Mouse (Mus musculus) intestine, embryonic 15.5 days (tissue): ENCODE results near the gene Bcl2l1. TPM values are rescaled to one million over a fixed set of nuclear protein-coding genes. Genes with fewer than 3 reads are reported as not detected.

ENCODE experiments used
- ATAC-seq: fragments of 200-750 bp; cut with Nextera tagmentation; 2 replicates; pipeline ENCODE4 v1.8.0; 2017; ENCODE audit warnings: moderate TSS enrichment, moderate library complexity
- H3K27ac ChIP-seq: fragments of 300-500 bp; sonication (generic); 2 replicates; pipeline ENCODE4 v1.5.1; 2015; ENCODE audit warnings: mild to moderate bottlenecking, inconsistent platforms
- H3K27me3 ChIP-seq: fragments of 300-500 bp; sonication (generic); replicated peaks from 2 replicates; pipeline ENCODE4 v1.6.1; 2015; ENCODE audit warnings: inconsistent platforms
- H3K36me3 ChIP-seq: fragments of 300-500 bp; sonication (generic); 2 replicates; pipeline ENCODE4 v1.6.1; 2015; ENCODE audit warnings: inconsistent platforms
- H3K4me1 ChIP-seq: fragments of 300-500 bp; sonication (generic); replicated peaks from 2 replicates; pipeline ENCODE4 v1.6.1; 2015; ENCODE audit warnings: inconsistent platforms
- H3K4me2 ChIP-seq: fragments of 300-500 bp; sonication (generic); replicated peaks from 2 replicates; pipeline ENCODE4 v1.6.1; 2015; ENCODE audit warnings: mild to moderate bottlenecking, inconsistent platforms
- H3K4me3 ChIP-seq: fragments of 300-500 bp; sonication (generic); replicated peaks from 2 replicates; pipeline ENCODE4 v1.5.1; 2015; ENCODE audit warnings: inconsistent platforms
- H3K9ac ChIP-seq: fragments of 300-500 bp; sonication (generic); 2 replicates; pipeline ENCODE4 v1.6.1; 2015; ENCODE audit warnings: inconsistent platforms
- H3K9me3 ChIP-seq: fragments of 300-500 bp; sonication (generic); 2 replicates; pipeline ENCODE4 v1.6.1; 2016; ENCODE audit warnings: inconsistent platforms
- WGBS: fragments of 180-500 bp; shearing (Covaris S2); methylation state at CpG from one replicate; pipeline ENCODE4 v1.1.7; 2015; 5-methylcytosine and 5-hydroxymethylcytosine counted together
- polyA plus RNA-seq: library from polyadenylated mRNA; unstranded; fragments of >200 nt; fragmentation: Nextera tagmentation; extraction: Ambion mirVana; gene quantifications from 2 replicates; pipeline ENCODE4 v1.2.1, GENCODE M21; 2015

The Bcl2l1 gene
- polyA plus RNA-seq, 1 experiment from 2014 or later = 64.0 TPM

GRCm38 (mm10) chr2:152811336-152812165 is 20.0 kb downstream of the Bcl2l1 start:
- Histone ChIP-seq H3K27me3 (no peaks in the 10 kb centered on the region), H3K9me3 (no peaks in the 10 kb centered on the region), H3K4me1 (peaks cover 28% of the 10 kb centered on the region), H3K27ac (peak overlapping the region; percentile 34), H3K9ac (no peak overlapping the region), H3K4me2 (no peak overlapping the region), H3K36me3 (no peaks in the 10 kb centered on the region), H3K4me3 (no peak overlapping the region)
- peak; percentile 86 for ATAC-seq
- WGBS = 37% methylated on average over 3 of the region's 3 CpGs

GRCm38 (mm10) chr2:152810158-152810941 is 21.2 kb downstream of the Bcl2l1 start:
- no peaks in the 10 kb centered on the region for H3K36me3 ChIP-seq
- no peak overlapping the region for H3K4me2 ChIP-seq
- H3K4me3 ChIP-seq = no peak overlapping the region
- H3K9me3 ChIP-seq = no peaks in the 10 kb centered on the region
- no peak overlapping the region for H3K9ac ChIP-seq
- H3K4me1 ChIP-seq = peaks cover 19% of the 10 kb centered on the region
- no peaks in the 10 kb centered on the region for H3K27me3 ChIP-seq
- WGBS = 68% methylated on average over 5 of the region's 5 CpGs
- H3K27ac ChIP-seq = peak overlapping the region; percentile 13; the same call in 1 of the 2 replicates
- no peak for ATAC-seq

GRCm38 (mm10) chr2:152808178-152808577 is 23.4 kb downstream of the Bcl2l1 start:
- 59% methylated on average over 3 of the region's 3 CpGs for WGBS
- Histone ChIP-seq H3K9me3 (no peaks in the 10 kb centered on the region), H3K4me3 (no peak overlapping the region), H3K9ac (no peak overlapping the region), H3K27ac (no peak overlapping the region), H3K36me3 (no peaks in the 10 kb centered on the region), H3K4me1 (peaks cover 22% of the 10 kb centered on the region), H3K27me3 (no peaks in the 10 kb centered on the region), H3K4me2 (no peak overlapping the region)
- ATAC-seq = peak; percentile 44

GRCm38 (mm10) chr2:152806037-152806436 is 25.5 kb downstream of the Bcl2l1 start:
- ATAC-seq = no peak
- no peaks in the 10 kb centered on the region for H3K36me3 ChIP-seq
- H3K9ac ChIP-seq = no peak overlapping the region
- no peak overlapping the region for H3K4me3 ChIP-seq
- H3K4me1 ChIP-seq = peaks cover 24% of the 10 kb centered on the region
- no peaks in the 10 kb centered on the region for H3K27me3 ChIP-seq
- H3K9me3 ChIP-seq = no peaks in the 10 kb centered on the region
- no peak overlapping the region for H3K4me2 ChIP-seq
- 69% methylated on average over 2 of the region's 2 CpGs for WGBS
- H3K27ac ChIP-seq = no peak overlapping the region

GRCm38 (mm10) chr2:152805111-152805490 is 26.4 kb downstream of the Bcl2l1 start:
- WGBS = 60% methylated on average over 5 of the region's 5 CpGs
- Histone ChIP-seq H3K4me1 (peaks cover 18% of the 10 kb centered on the region), H3K4me2 (no peak overlapping the region), H3K27ac (peak overlapping the region; percentile 76), H3K9me3 (no peaks in the 10 kb centered on the region), H3K9ac (no peak overlapping the region), H3K4me3 (no peak overlapping the region), H3K36me3 (no peaks in the 10 kb centered on the region), H3K27me3 (no peaks in the 10 kb centered on the region)
- no peak for ATAC-seq

GRCm38 (mm10) chr2:152804408-152805110 is 27.0 kb downstream of the Bcl2l1 start:
- Histone ChIP-seq H3K9ac (no peak overlapping the region), H3K27ac (peak overlapping the region; percentile 76), H3K27me3 (no peaks in the 10 kb centered on the region), H3K9me3 (no peaks in the 10 kb centered on the region), H3K4me1 (peaks cover 17% of the 10 kb centered on the region), H3K4me3 (no peak overlapping the region), H3K4me2 (no peak overlapping the region), H3K36me3 (no peaks in the 10 kb centered on the region)
- 4% methylated on average over 6 of the region's 6 CpGs for WGBS
- peak; percentile 79 for ATAC-seq

- H3K27me3 ChIP-seq = no peaks in the 10 kb centered on the region
- H3K4me1 ChIP-seq = peaks cover 17% of the 10 kb centered on the region
- no peak overlapping the region for H3K4me3 ChIP-seq
- no peaks in the 10 kb centered on the region for H3K9me3 ChIP-seq
- H3K27ac ChIP-seq = no peak overlapping the region
- no peak overlapping the region for H3K9ac ChIP-seq
- no peaks in the 10 kb centered on the region for H3K36me3 ChIP-seq
- WGBS = 90% methylated on average over 5 of the region's 5 CpGs
- H3K4me2 ChIP-seq = no peak overlapping the region
- no peak for ATAC-seq
Measured at GRCm38 (mm10) chr2:152803081-152803480, 28.4 kb downstream of the Bcl2l1 start.

- H3K9me3 ChIP-seq = no peaks in the 10 kb centered on the region
- ATAC-seq = no peak
- no peak overlapping the region for H3K4me2 ChIP-seq
- no peaks in the 10 kb centered on the region for H3K36me3 ChIP-seq
- no peak overlapping the region for H3K27ac ChIP-seq
- no peak overlapping the region for H3K4me3 ChIP-seq
- H3K27me3 ChIP-seq = no peaks in the 10 kb centered on the region
- 92% methylated on average over 10 of the region's 10 CpGs for WGBS
- no peak overlapping the region for H3K9ac ChIP-seq
- H3K4me1 ChIP-seq = peaks cover 17% of the 10 kb centered on the region
Measured at GRCm38 (mm10) chr2:152802303-152802702, 29.2 kb downstream of the Bcl2l1 start.

GRCm38 (mm10) chr2:152800762-152801113 is 30.8 kb downstream of the Bcl2l1 start:
- ATAC-seq = no peak
- Histone ChIP-seq H3K27ac (no peak overlapping the region), H3K36me3 (no peaks in the 10 kb centered on the region), H3K9ac (no peak overlapping the region), H3K4me1 (peaks cover 17% of the 10 kb centered on the region), H3K27me3 (no peaks in the 10 kb centered on the region), H3K4me3 (no peak overlapping the region), H3K4me2 (no peak overlapping the region), H3K9me3 (no peaks in the 10 kb centered on the region)

GRCm38 (mm10) chr2:152799954-152800761 is 31.4 kb downstream of the Bcl2l1 start:
- no peak overlapping the region for H3K27ac ChIP-seq
- H3K36me3 ChIP-seq = no peaks in the 10 kb centered on the region
- no peak overlapping the region for H3K4me2 ChIP-seq
- no peaks in the 10 kb centered on the region for H3K9me3 ChIP-seq
- H3K4me1 ChIP-seq = peaks cover 12% of the 10 kb centered on the region
- no peak for ATAC-seq
- no peak overlapping the region for H3K9ac ChIP-seq
- H3K27me3 ChIP-seq = no peaks in the 10 kb centered on the region
- H3K4me3 ChIP-seq = no peak overlapping the region
- 60% methylated on average over 7 of the region's 7 CpGs for WGBS

- Histone ChIP-seq H3K4me2 (no peak overlapping the region), H3K4me1 (0 out of 2 replicates have a peak, but pooled peaks cover 6% of the 10 kb centered on the region), H3K9ac (no peak overlapping the region), H3K27ac (no peak overlapping the region), H3K36me3 (no peaks in the 10 kb centered on the region), H3K27me3 (no peaks in the 10 kb centered on the region), H3K9me3 (no peaks in the 10 kb centered on the region), H3K4me3 (no peak overlapping the region)
- ATAC-seq = no peak
- WGBS = 61% methylated on average over 1 of the region's 1 CpGs
Measured at GRCm38 (mm10) chr2:152797589-152797988, 33.9 kb downstream of the Bcl2l1 start.
